ENCODE assay signal across 11 mouse cellular contexts in genomic region chr4:156183747-156184146, GRCm38 (mm10). TPM values are rescaled to one million over a fixed set of nuclear protein-coding genes. Genes with fewer than 3 reads are reported as not detected.
DNase-seq lines count a peak whose midpoint lies in the region; ATAC-seq and TF ChIP-seq lines count a peak whose summit lies in the region.
"Had no signal": no experiment of that assay in that cellular context is flagged by ENCODE, and none has a peak within 500 bp of the region (broad histone marks: within the 10 kb centered on the region; RNA-seq: fewer than 3 reads in every experiment).

No protein-coding gene starts in this region.

- H3K4me2 ChIP-seq in forebrain, postnatal 0 days (ENCODE audit: low read depth) = peak overlapping the region; percentile 87
- peak overlapping the region; percentile 70 for H3K4me2 ChIP-seq in neural tube, embryonic 12.5 days (replicated peaks)

- no peaks in the 10 kb centered on the region for H3K9me3 ChIP-seq in forebrain, embryonic 10.5 days
- no peaks in the 10 kb centered on the region for H3K9me3 ChIP-seq in forebrain, postnatal 0 days (ENCODE audit: low read length)
- no peaks in the 10 kb centered on the region for H3K9me3 ChIP-seq in neural tube, embryonic 12.5 days
- H3K9me3 ChIP-seq: liver, embryonic 15.5 days had no signal

- ATAC-seq in forebrain, postnatal 0 days = no peak
- ATAC-seq in megakaryocyte, adult 5-6 weeks (ENCODE audit: poor library complexity, severe bottlenecking) = peak; percentile 51
- ATAC-seq in neural tube, embryonic 12.5 days (ENCODE audit: low FRiP score, low read depth) = no peak

- TF ChIP-seq CTCF in forebrain, postnatal 0 days (IDR thresholded peaks at IDR 0.05; ENCODE audit: low read depth) = no peak

- 90% methylated on average over 5 of the region's 5 CpGs for WGBS in forebrain, embryonic 10.5 days
- 85% methylated on average over 5 of the region's 5 CpGs for WGBS in forebrain, postnatal 0 days
- 88% methylated on average over 5 of the region's 5 CpGs for WGBS in neural tube, embryonic 12.5 days

- no peaks in the 10 kb centered on the region for H3K27me3 ChIP-seq in forebrain, embryonic 10.5 days (ENCODE audit: poor library complexity, severe bottlenecking)
- no peaks in the 10 kb centered on the region for H3K27me3 ChIP-seq in forebrain, postnatal 0 days (ENCODE audit: insufficient read depth, low read length)
- no peaks in the 10 kb centered on the region for H3K27me3 ChIP-seq in neural tube, embryonic 12.5 days (replicated peaks)

- H3K36me3 ChIP-seq in forebrain, embryonic 10.5 days (replicated peaks) = peaks cover 89% of the 10 kb centered on the region
- peaks cover 18% of the 10 kb centered on the region for H3K36me3 ChIP-seq in forebrain, postnatal 0 days (ENCODE audit: insufficient read depth)
- peaks cover 59% of the 10 kb centered on the region for H3K36me3 ChIP-seq in neural tube, embryonic 12.5 days

- no peak overlapping the region for H3K27ac ChIP-seq in forebrain, embryonic 10.5 days
- H3K27ac ChIP-seq in forebrain, postnatal 0 days (ENCODE audit: low read depth, low read length) = no peak overlapping the region
- no peak overlapping the region for H3K27ac ChIP-seq in neural tube, embryonic 12.5 days
- H3K27ac ChIP-seq: liver, embryonic 15.5 days had no signal

- H3K4me3 ChIP-seq in forebrain, embryonic 10.5 days = peak overlapping the region; percentile 14; the same call in 1 of the 2 replicates
- peak overlapping the region; percentile 47 for H3K4me3 ChIP-seq in forebrain, postnatal 0 days (ENCODE audit: low read depth, low read length)
- H3K4me3 ChIP-seq in neural tube, embryonic 12.5 days = peak overlapping the region; percentile 9
- H3K4me3 ChIP-seq: liver, embryonic 15.5 days had no signal

- DNase-seq in forebrain, embryonic 10.5 days (ENCODE audit: extremely low spot score, low spot score) = no peak
- no peak for DNase-seq in forebrain, postnatal 0 days
- no peak for DNase-seq in frontal cortex, postnatal 10 days (ENCODE audit: low spot score in 2 of 2)
- DNase-seq in thymus, adult 18-20 months = no peak
- DNase-seq in adrenal gland, adult 8-10 months = no peak
- DNase-seq: heart, adult 11 months; kidney, postnatal 10 days; lung, postnatal 36 days had no signal

- peaks cover 55% of the 10 kb centered on the region for H3K4me1 ChIP-seq in forebrain, embryonic 10.5 days
- H3K4me1 ChIP-seq in forebrain, postnatal 0 days (ENCODE audit: insufficient read depth) = peaks cover 70% of the 10 kb centered on the region
- peaks cover 74% of the 10 kb centered on the region for H3K4me1 ChIP-seq in neural tube, embryonic 12.5 days

- H3K9ac ChIP-seq in forebrain, postnatal 0 days = peak overlapping the region; percentile 35; the same call in 1 of the 2 replicates
- H3K9ac ChIP-seq in neural tube, embryonic 12.5 days = no peak overlapping the region
- H3K9ac ChIP-seq: liver, embryonic 15.5 days had no signal

RNA-seq across cellular contexts. Expression of gene Agrn, which starts 13.5 kb away (rescaled TPM):
- 58.3 and 62.0 TPM in 2 replicates for polyA plus RNA-seq in forebrain, embryonic 10.5 days (2016; fragmentation: Nextera tagmentation; extraction: Ambion mirVana)
- total RNA-seq in forebrain, postnatal 0 days (2014; rRNA removed) = 218 and 261 TPM in 2 replicates
- 48.2 and 61.3 TPM in 2 replicates for polyA plus RNA-seq in forebrain, postnatal 0 days (2015; fragmentation: Nextera tagmentation; extraction: Ambion mirVana)
- total RNA-seq in megakaryocyte, adult 5-6 weeks (2015) = 2.9 and 4.2 TPM in 2 replicates
- total RNA-seq in megakaryocyte, adult 5-6 weeks (2017) = 1.8 and 2.9 TPM in 2 replicates
- 149 and 165 TPM in 2 replicates for polyA plus RNA-seq in neural tube, embryonic 12.5 days (2016; fragmentation: Nextera tagmentation; extraction: Ambion mirVana)
- total RNA-seq in adrenal gland, adult 8-10 months (2022) = 10 to 100 TPM; 29.7 to 54.3 (median 41.1) TPM

RNA-seq across cellular contexts. Expression of gene Isg15, which starts 16.9 kb away (rescaled TPM):
- polyA plus RNA-seq in forebrain, embryonic 10.5 days (2016; fragmentation: Nextera tagmentation; extraction: Ambion mirVana) = 0.38 and 0.43 TPM in 2 replicates
- 1.4 and 2.2 TPM in 2 replicates for total RNA-seq in forebrain, postnatal 0 days (2014; rRNA removed)
- polyA plus RNA-seq in forebrain, postnatal 0 days (2015; fragmentation: Nextera tagmentation; extraction: Ambion mirVana) = 2.4 and 3.4 TPM in 2 replicates
- 6.3 and 6.4 TPM in 2 replicates for total RNA-seq in megakaryocyte, adult 5-6 weeks (2015)
- 5.4 and 7.2 TPM in 2 replicates for total RNA-seq in megakaryocyte, adult 5-6 weeks (2017)
- polyA plus RNA-seq in neural tube, embryonic 12.5 days (2016; fragmentation: Nextera tagmentation; extraction: Ambion mirVana) = 0.89 and 1.6 TPM in 2 replicates
- total RNA-seq in adrenal gland, adult 8-10 months (2022) = 1 to 10 TPM; 3.1 to 3.9 (median 3.6) TPM

RNA-seq across cellular contexts. Expression of gene AW011738, which starts 19.4 kb away (rescaled TPM):
- polyA plus RNA-seq in forebrain, embryonic 10.5 days (2016; fragmentation: Nextera tagmentation; extraction: Ambion mirVana) = 3.9 and 4.4 TPM in 2 replicates
- 3.5 and 5.7 TPM in 2 replicates for total RNA-seq in forebrain, postnatal 0 days (2014; rRNA removed)
- polyA plus RNA-seq in forebrain, postnatal 0 days (2015; fragmentation: Nextera tagmentation; extraction: Ambion mirVana) = 1.8 and 3.4 TPM in 2 replicates
- total RNA-seq in megakaryocyte, adult 5-6 weeks (2015) = 0.11 and 0.42 TPM in 2 replicates
- 0.49 and 0.66 TPM in 2 replicates for total RNA-seq in megakaryocyte, adult 5-6 weeks (2017)
- 6.8 and 7.0 TPM in 2 replicates for polyA plus RNA-seq in neural tube, embryonic 12.5 days (2016; fragmentation: Nextera tagmentation; extraction: Ambion mirVana)
- 1 to 10 TPM; 3.0 to 6.5 (median 4.8) TPM for total RNA-seq in adrenal gland, adult 8-10 months (2022)

RNA-seq across cellular contexts. Expression of gene Perm1, which starts 31.9 kb away (rescaled TPM):
- 1.1 TPM in 2 replicates for polyA plus RNA-seq in forebrain, embryonic 10.5 days (2016; fragmentation: Nextera tagmentation; extraction: Ambion mirVana)
- total RNA-seq in forebrain, postnatal 0 days (2014; rRNA removed) = 1.1 and 1.3 TPM in 2 replicates
- polyA plus RNA-seq in forebrain, postnatal 0 days (2015; fragmentation: Nextera tagmentation; extraction: Ambion mirVana) = 0.69 and 0.86 TPM in 2 replicates
- 0.11 TPM in 1 of 2 replicates, not detected in the other for total RNA-seq in megakaryocyte, adult 5-6 weeks (2015)
- total RNA-seq in megakaryocyte, adult 5-6 weeks (2017) = not detected in 2 replicates
- 1.7 and 2.0 TPM in 2 replicates for polyA plus RNA-seq in neural tube, embryonic 12.5 days (2016; fragmentation: Nextera tagmentation; extraction: Ambion mirVana)
- 1 to 10 TPM; 3.1 to 7.0 (median 5.3) TPM for total RNA-seq in adrenal gland, adult 8-10 months (2022)

RNA-seq across cellular contexts. Expression of gene Plekhn1, which starts 50.9 kb away (rescaled TPM):
- 21.9 and 23.1 TPM in 2 replicates for polyA plus RNA-seq in forebrain, embryonic 10.5 days (2016; fragmentation: Nextera tagmentation; extraction: Ambion mirVana)
- total RNA-seq in forebrain, postnatal 0 days (2014; rRNA removed) = 37.2 and 43.7 TPM in 2 replicates
- 11.8 and 14.3 TPM in 2 replicates for polyA plus RNA-seq in forebrain, postnatal 0 days (2015; fragmentation: Nextera tagmentation; extraction: Ambion mirVana)
- total RNA-seq in megakaryocyte, adult 5-6 weeks (2015) = 8.5 and 10.5 TPM in 2 replicates
- 11.2 and 14.1 TPM in 2 replicates for total RNA-seq in megakaryocyte, adult 5-6 weeks (2017)
- 27.3 and 29.0 TPM in 2 replicates for polyA plus RNA-seq in neural tube, embryonic 12.5 days (2016; fragmentation: Nextera tagmentation; extraction: Ambion mirVana)
- 10 to 100 TPM; 23.8 to 44.1 (median 32.9) TPM for total RNA-seq in adrenal gland, adult 8-10 months (2022)

Comparison
In these comparisons a context has a peak if more than half of its experiments do, and no peak if none do; other contexts are left out.
1. RNA of gene Agrn, which starts 13.5 kb away (total RNA-seq): 218 to 261 TPM in forebrain, postnatal 0 days and 29.7 to 54.3 TPM in adrenal gland, adult 8-10 months; 1.8 to 4.2 TPM in megakaryocyte, adult 5-6 weeks; every median in the first group is over 4 times any median in the second.
2. Peak in every context shown above with its lines, with median percentiles within 50 percentile points of each other: H3K4me3 ChIP-seq.